Mouse (Mus musculus): ENCODE data around the gene Tradd. TPM values are rescaled to one million over a fixed set of nuclear protein-coding genes. Genes with fewer than 3 reads are reported as not detected.

Gene Tradd
- polyA plus RNA-seq, 2 experiments = 5.5 to 11.5 TPM

GRCm38 (mm10) chr8:105299962-105300361 is 35.6 kb upstream of the Tradd start:
- Histone ChIP-seq H3K9me3 (ENCODE audit: control insufficient read depth, low read length) (no peaks in the 10 kb centered on the region), H3K4me3 (ENCODE audit: insufficient read depth in 1 of 2, low read depth in 2 of 2, low read length in 2 of 2) (peak overlapping the region; percentile 94 to 97), H3K27me3 (ENCODE audit: control insufficient read depth, insufficient read depth, low read length) (no peaks in the 10 kb centered on the region), H3K36me3 (replicated peaks; ENCODE audit: control insufficient read depth, insufficient read depth, low read depth) (peaks cover 63% of the 10 kb centered on the region), H3K9ac (replicated peaks) (peak overlapping the region; percentile 95), H3K4me1 (replicated peaks; ENCODE audit: control insufficient read depth in 2 of 2, insufficient read depth in 2 of 2, low read length in 1 of 2) (peaks cover 43 to 68% of the 10 kb centered on the region in 2 experiments), H3K4me2 (ENCODE audit: low read depth) (peak overlapping the region; percentile 99), H3K27ac (peak overlapping the region; percentile 97)
- WGBS (ENCODE audit: insufficient replicate concordance) = 18% methylated on average over 8 of the region's 8 CpGs
- peak; percentile 88 to 90 (median 90) for DNase-seq (ENCODE audit: low read depth in 3 of 3, low spot score in 3 of 3)
- peak; percentile 91 for TF ChIP-seq EP300 (IDR thresholded peaks at IDR 0.05; ENCODE audit: low read depth)
- no peak for TF ChIP-seq CTCF (IDR thresholded peaks at IDR 0.05; ENCODE audit: low read depth)
- ATAC-seq (ENCODE audit: insufficient read depth) = peak; percentile 89

GRCm38 (mm10) chr8:105298351-105299252 is 34.2 kb upstream of the Tradd start:
- 16% methylated on average over 18 of the region's 18 CpGs for WGBS (ENCODE audit: insufficient replicate concordance)
- peak; percentile 12; the same call in 1 of the 2 replicates for ATAC-seq (ENCODE audit: insufficient read depth)
- peak overlapping the region; percentile 97 to 98 for H3K4me3 ChIP-seq (ENCODE audit: insufficient read depth in 1 of 2, low read depth in 2 of 2, low read length in 2 of 2)
- DNase-seq (ENCODE audit: low read depth in 3 of 3, low spot score in 3 of 3) = peak in 1 of 3 experiments; percentile 55
- H3K9me3 ChIP-seq (ENCODE audit: control insufficient read depth, low read length) = no peaks in the 10 kb centered on the region
- TF ChIP-seq CTCF (IDR thresholded peaks at IDR 0.05; ENCODE audit: low read depth) (no peak), EP300 (IDR thresholded peaks at IDR 0.05; ENCODE audit: low read depth) (no peak)
- peak overlapping the region; percentile 95 for H3K9ac ChIP-seq (replicated peaks)
- H3K4me2 ChIP-seq (ENCODE audit: low read depth) = peak overlapping the region; percentile 99
- H3K27me3 ChIP-seq (ENCODE audit: control insufficient read depth, insufficient read depth, low read length) = no peaks in the 10 kb centered on the region
- peaks cover 49% of the 10 kb centered on the region for H3K36me3 ChIP-seq (replicated peaks; ENCODE audit: control insufficient read depth, insufficient read depth, low read depth)
- peak overlapping the region; percentile 97 for H3K27ac ChIP-seq
- H3K4me1 ChIP-seq (replicated peaks; ENCODE audit: control insufficient read depth in 2 of 2, insufficient read depth in 2 of 2, low read length in 1 of 2) = peaks cover 43 to 55% of the 10 kb centered on the region in 2 experiments

DNA sequence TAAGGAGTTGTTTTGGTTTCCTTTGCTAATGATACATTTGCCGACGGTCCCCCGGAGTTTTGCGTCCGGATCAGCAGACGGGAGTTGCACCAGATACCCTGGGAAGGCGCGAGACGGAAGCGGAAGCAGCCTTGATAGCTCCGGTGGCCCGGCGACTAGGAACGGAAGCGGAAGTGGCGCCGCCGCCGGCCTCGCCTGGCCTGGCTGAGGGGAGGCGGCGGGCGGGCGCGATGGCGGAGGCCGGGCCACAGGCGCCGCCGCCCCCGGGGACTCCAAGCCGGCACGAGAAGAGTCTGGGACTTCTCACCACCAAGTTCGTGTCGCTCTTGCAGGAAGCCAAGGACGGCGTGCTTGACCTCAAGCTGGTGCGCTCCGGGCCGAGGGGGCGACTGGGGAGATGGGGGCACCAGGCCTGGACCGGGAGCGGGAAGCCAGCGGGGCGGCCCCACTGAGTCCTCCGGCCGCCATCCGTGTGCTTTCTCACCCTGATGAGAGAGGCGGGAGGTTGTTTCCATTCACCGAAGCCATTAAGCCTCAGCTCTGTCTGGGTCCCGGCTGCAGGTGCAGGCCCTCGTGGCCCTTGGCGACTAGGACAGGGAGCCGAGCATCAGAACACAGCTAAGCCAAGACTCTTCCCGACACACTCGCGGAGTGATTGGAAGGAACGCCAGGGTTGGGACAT is 33.2 kb upstream of the Tradd start, which contains the start of gene E2f4:
Gene E2f4, plus strand, starts transcription at position 153 of the 682 bp plus-strand sequence.
- Histone ChIP-seq H3K27me3 (ENCODE audit: control insufficient read depth, insufficient read depth, low read length) (no peaks in the 10 kb centered on the region), H3K36me3 (replicated peaks; ENCODE audit: control insufficient read depth, insufficient read depth, low read depth) (peaks cover 40% of the 10 kb centered on the region), H3K4me1 (replicated peaks; ENCODE audit: control insufficient read depth in 2 of 2, insufficient read depth in 2 of 2, low read length in 1 of 2) (peaks cover 38 to 46% of the 10 kb centered on the region in 2 experiments), H3K27ac (peak within 1 kb of the TSS; percentile 97), H3K9me3 (ENCODE audit: control insufficient read depth, low read length) (no peaks in the 10 kb centered on the region), H3K4me2 (ENCODE audit: low read depth) (peak within 1 kb of the TSS; percentile 99), H3K4me3 (ENCODE audit: insufficient read depth in 1 of 2, low read depth in 2 of 2, low read length in 2 of 2) (peak within 1 kb of the TSS; percentile 97 to 98), H3K9ac (replicated peaks) (peak within 1 kb of the TSS; percentile 95)
- under 1% methylated on average over 58 of the region's 58 CpGs for WGBS (ENCODE audit: insufficient replicate concordance)
- ATAC-seq (ENCODE audit: insufficient read depth) (peak; percentile 72), DNase-seq (ENCODE audit: low read depth in 3 of 3, low spot score in 3 of 3) (peak; percentile 84 to 86 (median 86))
- TF ChIP-seq CTCF (IDR thresholded peaks at IDR 0.05; ENCODE audit: low read depth) (0 out of 2 replicates have a peak, but pooled peaks have one; percentile 5), EP300 (IDR thresholded peaks at IDR 0.05; ENCODE audit: low read depth) (no peak; the same call in 1 of the 2 replicates)

- H3K4me2 ChIP-seq (ENCODE audit: low read depth) = peak within 1 kb of the TSS; percentile 99
- ATAC-seq (ENCODE audit: insufficient read depth) (no peak), DNase-seq (ENCODE audit: low read depth in 3 of 3, low spot score in 3 of 3) (no peak)
- H3K4me3 ChIP-seq (ENCODE audit: insufficient read depth in 1 of 2, low read depth in 2 of 2, low read length in 2 of 2) = peak within 1 kb of the TSS; percentile 97 to 98
- TF ChIP-seq CTCF (IDR thresholded peaks at IDR 0.05; ENCODE audit: low read depth) (no peak), EP300 (IDR thresholded peaks at IDR 0.05; ENCODE audit: low read depth) (no peak)
- H3K4me1 ChIP-seq (replicated peaks; ENCODE audit: control insufficient read depth in 2 of 2, insufficient read depth in 2 of 2, low read length in 1 of 2) = peaks cover 25 to 33% of the 10 kb centered on the region in 2 experiments
- peak within 1 kb of the TSS; percentile 97 for H3K27ac ChIP-seq
- 25% methylated on average over 11 of the region's 11 CpGs for WGBS (ENCODE audit: insufficient replicate concordance)
- no peaks in the 10 kb centered on the region for H3K27me3 ChIP-seq (ENCODE audit: control insufficient read depth, insufficient read depth, low read length)
- H3K9ac ChIP-seq (replicated peaks) = peak within 1 kb of the TSS; percentile 95
- H3K36me3 ChIP-seq (replicated peaks; ENCODE audit: control insufficient read depth, insufficient read depth, low read depth) = peaks cover 24% of the 10 kb centered on the region
- H3K9me3 ChIP-seq (ENCODE audit: control insufficient read depth, low read length) = no peaks in the 10 kb centered on the region
These were observed 31.6 kb upstream of the Tradd start, which contains the start of gene Exoc3l for GRCm38 (mm10) chr8:105295895-105296573. Exoc3l (minus strand) TSS chr8:105296101.

Measured in liver, embryonic 14.5 days (tissue).